Mouse (Mus musculus) liver, postnatal 0 days (tissue): ENCODE results near the gene Tmem169.

Experiments
- CTCF ChIP-seq: sonication (generic); IDR thresholded peaks from 2 replicates; pipeline ENCODE4 v1.5.1; 2016; ENCODE audit warnings: antibody characterized with exemption, low read depth
- EP300 ChIP-seq: IDR thresholded peaks from 2 replicates; pipeline ENCODE4 v1.6.1; 2016; ENCODE audit warnings: antibody characterized with exemption, low read depth, mild to moderate bottlenecking

DNA sequence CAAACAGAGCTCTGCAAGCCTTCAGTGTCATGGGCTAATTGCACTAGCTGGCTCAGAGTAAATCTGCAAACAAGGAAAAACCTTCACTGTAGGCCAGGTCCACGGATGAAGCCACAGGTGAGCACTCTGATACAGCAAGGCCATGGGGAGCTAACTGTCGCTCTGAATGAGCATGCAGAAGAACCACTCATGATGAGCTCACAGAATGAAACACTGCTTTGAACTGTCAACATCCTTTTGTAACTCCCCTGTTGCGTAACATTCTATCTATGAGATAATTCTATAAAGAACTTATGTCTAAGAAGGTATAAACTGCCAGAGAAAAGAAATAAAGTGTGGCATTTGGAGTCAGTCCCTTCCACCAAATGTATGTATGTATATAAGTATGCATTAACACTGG is 21.1 kb upstream of the Tmem169 start:
- TF ChIP-seq CTCF (no peak), EP300 (no peak)
